Mouse (Mus musculus) limb, embryonic 13.5 days (tissue): ENCODE measurements at regions not wholly inside any gene's neighbourhood (a gene's known extent, or its start where the extent isn't known, plus 50 kb on each side); places are given as distances from the start of the nearest gene placed in this dataset.
A peak's percentile ranks its signal among the peaks of the same experiment; 100 is the strongest.

ENCODE experiments used
- ATAC-seq: fragments of 200-750 bp; cut with Nextera tagmentation; 2 replicates; pipeline ENCODE4 v1.8.0; 2017; ENCODE audit warnings: low read depth, moderate number of reproducible peaks, moderate TSS enrichment; ENCODE audit not compliant: low FRiP score
- H3K27ac ChIP-seq: fragments of 300-500 bp; sonication (generic); 2 replicates; pipeline ENCODE4 v1.5.1; 2015; ENCODE audit warnings: inconsistent platforms, mild to moderate bottlenecking, moderate library complexity
- H3K27me3 ChIP-seq: fragments of 300-500 bp; sonication (generic); 2 replicates; pipeline ENCODE4 v1.6.1; 2015; ENCODE audit warnings: mild to moderate bottlenecking, inconsistent platforms
- H3K36me3 ChIP-seq: fragments of 300-500 bp; sonication (generic); 2 replicates; pipeline ENCODE4 v1.6.1; 2015; ENCODE audit warnings: inconsistent platforms, mild to moderate bottlenecking, moderate library complexity
- H3K4me1 ChIP-seq: fragments of 300-500 bp; sonication (generic); 2 replicates; pipeline ENCODE4 v1.6.1; 2015; ENCODE audit warnings: inconsistent platforms
- H3K4me2 ChIP-seq: fragments of 300-500 bp; sonication (generic); replicated peaks from 2 replicates; pipeline ENCODE4 v1.6.1; 2015; ENCODE audit warnings: inconsistent platforms, mild to moderate bottlenecking, moderate library complexity
- H3K4me3 ChIP-seq: fragments of 300-500 bp; sonication (generic); 2 replicates; pipeline ENCODE4 v1.5.1; 2015; ENCODE audit warnings: moderate library complexity, mild to moderate bottlenecking, inconsistent platforms
- H3K9ac ChIP-seq: fragments of 300-500 bp; sonication (generic); 2 replicates; pipeline ENCODE4 v1.6.1; 2015; ENCODE audit warnings: mild to moderate bottlenecking, inconsistent platforms
- H3K9me3 ChIP-seq: fragments of 300-500 bp; sonication (generic); 2 replicates; pipeline ENCODE4 v1.6.1; 2016; ENCODE audit warnings: inconsistent platforms
- WGBS: fragments of 180-500 bp; shearing (Covaris S2); methylation state at CpG from one replicate; pipeline ENCODE4 v1.1.7; 2015; 5-methylcytosine and 5-hydroxymethylcytosine counted together

- no peak overlapping the region for H3K4me2 ChIP-seq
- peaks cover 3% of the 10 kb centered on the region; the same call in 1 of the 2 replicates for H3K27me3 ChIP-seq
- no peak overlapping the region for H3K9ac ChIP-seq
- no peaks in the 10 kb centered on the region for H3K9me3 ChIP-seq
- H3K4me3 ChIP-seq, result no peak overlapping the region
- H3K36me3 ChIP-seq, result no peaks in the 10 kb centered on the region
- H3K4me1 ChIP-seq, result peaks cover 9% of the 10 kb centered on the region
- H3K27ac ChIP-seq, result no peak overlapping the region
- WGBS, result 8% methylated on average over 6 of the region's 6 CpGs
- ATAC-seq, result no peak
Measured at GRCm38 (mm10) chr14:72142883-72143487, 348.7 kb downstream of the Gm9195 start.

GRCm38 (mm10) chr14:72141136-72141535, 350.5 kb downstream of the Gm9195 start:
- Histone ChIP-seq H3K9me3 (no peaks in the 10 kb centered on the region), H3K4me2 (no peak overlapping the region), H3K36me3 (no peaks in the 10 kb centered on the region), H3K27ac (no peak overlapping the region), H3K4me3 (no peak overlapping the region), H3K27me3 (peaks cover 3% of the 10 kb centered on the region; the same call in 1 of the 2 replicates), H3K4me1 (peaks cover 9% of the 10 kb centered on the region), H3K9ac (no peak overlapping the region)
- no peak for ATAC-seq
- 86% methylated on average over 4 of the region's 4 CpGs for WGBS

- Histone ChIP-seq H3K4me2 (no peak overlapping the region), H3K27me3 (no peaks in the 10 kb centered on the region), H3K9ac (no peak overlapping the region), H3K4me3 (no peak overlapping the region), H3K4me1 (no peaks in the 10 kb centered on the region), H3K36me3 (no peaks in the 10 kb centered on the region), H3K9me3 (no peaks in the 10 kb centered on the region), H3K27ac (no peak overlapping the region)
- ATAC-seq, result 0 out of 2 replicates have a peak, but pooled peaks have one; percentile 51
- 58% methylated on average over 4 of the region's 4 CpGs for WGBS
Measured at GRCm38 (mm10) chr14:72130149-72130548, 361.5 kb downstream of the Gm9195 start.

GRCm38 (mm10) chr14:72121786-72122185, 369.9 kb downstream of the Gm9195 start:
- no peak for ATAC-seq
- Histone ChIP-seq H3K4me3 (no peak overlapping the region), H3K4me1 (no peaks in the 10 kb centered on the region), H3K9ac (no peak overlapping the region), H3K27me3 (no peaks in the 10 kb centered on the region), H3K27ac (no peak overlapping the region), H3K36me3 (no peaks in the 10 kb centered on the region), H3K4me2 (no peak overlapping the region), H3K9me3 (no peaks in the 10 kb centered on the region)
- 82% methylated on average over 4 of the region's 4 CpGs for WGBS

GRCm38 (mm10) chr14:72121006-72121405, 370.6 kb downstream of the Gm9195 start:
- H3K27ac ChIP-seq, result no peak overlapping the region
- no peak for ATAC-seq
- H3K4me2 ChIP-seq, result no peak overlapping the region
- H3K9ac ChIP-seq, result no peak overlapping the region
- H3K36me3 ChIP-seq, result no peaks in the 10 kb centered on the region
- H3K4me3 ChIP-seq, result no peak overlapping the region
- WGBS, result 0% methylated on average over 1 of the region's 1 CpGs
- H3K27me3 ChIP-seq, result no peaks in the 10 kb centered on the region
- no peaks in the 10 kb centered on the region for H3K4me1 ChIP-seq
- no peaks in the 10 kb centered on the region for H3K9me3 ChIP-seq

GRCm38 (mm10) chr14:72116842-72117241, 374.8 kb downstream of the Gm9195 start:
- Histone ChIP-seq H3K9ac (no peak overlapping the region), H3K4me3 (no peak overlapping the region), H3K36me3 (no peaks in the 10 kb centered on the region), H3K4me2 (no peak overlapping the region), H3K27ac (no peak overlapping the region), H3K4me1 (no peaks in the 10 kb centered on the region), H3K9me3 (no peaks in the 10 kb centered on the region), H3K27me3 (no peaks in the 10 kb centered on the region)
- WGBS, result 78% methylated on average over 4 of the region's 4 CpGs
- no peak for ATAC-seq

- Histone ChIP-seq H3K9me3 (no peaks in the 10 kb centered on the region), H3K27me3 (no peaks in the 10 kb centered on the region), H3K4me2 (no peak overlapping the region), H3K4me3 (no peak overlapping the region), H3K27ac (no peak overlapping the region), H3K4me1 (no peaks in the 10 kb centered on the region), H3K36me3 (no peaks in the 10 kb centered on the region), H3K9ac (no peak overlapping the region)
- WGBS, result 82% methylated on average over 8 of the region's 8 CpGs
- no peak for ATAC-seq
Measured at GRCm38 (mm10) chr14:72113377-72113993, 378.2 kb downstream of the Gm9195 start.

- no peak overlapping the region for H3K4me2 ChIP-seq
- no peak for ATAC-seq
- WGBS, result 56% methylated on average over 2 of the region's 2 CpGs
- H3K4me3 ChIP-seq, result no peak overlapping the region
- H3K27ac ChIP-seq, result no peak overlapping the region
- no peaks in the 10 kb centered on the region for H3K9me3 ChIP-seq
- no peaks in the 10 kb centered on the region for H3K4me1 ChIP-seq
- H3K27me3 ChIP-seq, result no peaks in the 10 kb centered on the region
- H3K9ac ChIP-seq, result no peak overlapping the region
- no peaks in the 10 kb centered on the region for H3K36me3 ChIP-seq
Measured at GRCm38 (mm10) chr14:72110689-72111088, 380.9 kb downstream of the Gm9195 start.

GRCm38 (mm10) chr14:72091579-72091978, 400.1 kb downstream of the Gm9195 start:
- no peak overlapping the region for H3K27ac ChIP-seq
- H3K9ac ChIP-seq, result no peak overlapping the region
- no peaks in the 10 kb centered on the region for H3K27me3 ChIP-seq
- H3K9me3 ChIP-seq, result no peaks in the 10 kb centered on the region
- 89% methylated on average over 2 of the region's 2 CpGs for WGBS
- no peaks in the 10 kb centered on the region for H3K36me3 ChIP-seq
- H3K4me3 ChIP-seq, result no peak overlapping the region
- H3K4me2 ChIP-seq, result no peak overlapping the region
- H3K4me1 ChIP-seq, result no peaks in the 10 kb centered on the region
- ATAC-seq, result no peak

- Histone ChIP-seq H3K27me3 (no peaks in the 10 kb centered on the region), H3K9me3 (no peaks in the 10 kb centered on the region), H3K4me3 (no peak overlapping the region), H3K9ac (no peak overlapping the region), H3K4me1 (no peaks in the 10 kb centered on the region), H3K4me2 (no peak overlapping the region), H3K27ac (no peak overlapping the region), H3K36me3 (no peaks in the 10 kb centered on the region)
- 47% methylated on average over 3 of the region's 3 CpGs for WGBS
- ATAC-seq, result no peak
Measured at GRCm38 (mm10) chr14:72081473-72081872, 410.2 kb downstream of the Gm9195 start.

- H3K4me2 ChIP-seq, result no peak overlapping the region
- H3K9me3 ChIP-seq, result no peaks in the 10 kb centered on the region
- no peak overlapping the region for H3K4me3 ChIP-seq
- H3K27ac ChIP-seq, result no peak overlapping the region
- H3K27me3 ChIP-seq, result no peaks in the 10 kb centered on the region
- H3K4me1 ChIP-seq, result no peaks in the 10 kb centered on the region
- H3K9ac ChIP-seq, result no peak overlapping the region
- WGBS, result 83% methylated on average over 12 of the region's 12 CpGs
- H3K36me3 ChIP-seq, result no peaks in the 10 kb centered on the region
- no peak for ATAC-seq
Measured at GRCm38 (mm10) chr14:72064111-72064812, 427.4 kb downstream of the Gm9195 start.

GRCm38 (mm10) chr14:72042881-72043236, 448.8 kb downstream of the Gm9195 start:
- Histone ChIP-seq H3K9ac (no peak overlapping the region), H3K9me3 (no peaks in the 10 kb centered on the region), H3K27me3 (no peaks in the 10 kb centered on the region), H3K4me2 (no peak overlapping the region), H3K27ac (no peak overlapping the region), H3K4me3 (no peak overlapping the region), H3K36me3 (no peaks in the 10 kb centered on the region), H3K4me1 (peaks cover 12% of the 10 kb centered on the region)
- ATAC-seq, result no peak
- 42% methylated on average over 2 of the region's 2 CpGs for WGBS
